Mouse (Mus musculus) c-Kit-positive CD71-negative TER-119-negative erythroid progenitor cells, embryonic 14.5 days (primary cell): Measurements from ENCODE around the gene Hormad2.

Experiments
- DNase-seq: peaks from one replicate; pipeline ENCODE4 v3.0.0-alpha.2; 2013; ENCODE audit warnings: low read depth

Gene Hormad2

GRCm38 (mm10) chr11:4302363-4302913, 138.5 kb downstream of the Hormad2 start:
- no peak for DNase-seq

- no peak for DNase-seq
Observed at GRCm38 (mm10) chr11:4300683-4301082, 140.2 kb downstream of the Hormad2 start.

DNA sequence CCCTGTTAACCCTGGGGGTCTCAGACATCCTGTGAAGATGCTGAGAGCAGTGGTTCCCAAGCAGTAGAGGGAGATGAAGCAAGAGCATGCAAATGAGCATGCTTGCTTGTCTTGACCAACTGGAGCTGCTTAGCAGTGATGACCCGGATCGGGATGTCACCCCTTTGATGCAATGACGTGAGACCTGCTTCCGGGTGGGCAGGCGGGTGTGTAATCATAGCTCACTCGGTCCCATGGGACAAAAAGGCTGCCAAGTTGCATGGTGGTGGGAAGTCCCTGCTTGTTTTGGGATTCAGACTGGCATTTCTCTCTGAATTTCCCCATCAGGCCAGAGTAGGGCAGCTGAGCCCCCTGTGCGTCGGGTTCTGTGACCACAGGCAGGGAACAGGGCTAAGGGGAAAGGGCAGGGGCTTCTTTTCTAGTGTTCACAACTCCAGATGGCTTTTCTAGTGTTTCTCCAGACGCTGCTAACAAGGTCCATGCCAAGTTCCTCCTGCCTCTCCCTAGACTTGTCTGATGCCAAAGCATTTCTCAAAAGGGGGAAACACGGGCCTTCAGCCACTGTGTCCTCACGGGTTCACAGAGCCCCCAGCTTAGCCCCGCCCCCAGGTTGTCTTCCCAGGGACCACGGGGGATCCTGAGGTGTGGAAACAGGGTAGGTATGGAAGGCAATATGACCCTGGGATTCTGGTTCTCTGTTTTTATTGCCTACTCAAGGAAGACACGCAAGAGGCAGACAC, 141.0 kb downstream of the Hormad2 start:
- DNase-seq = no peak

DNA sequence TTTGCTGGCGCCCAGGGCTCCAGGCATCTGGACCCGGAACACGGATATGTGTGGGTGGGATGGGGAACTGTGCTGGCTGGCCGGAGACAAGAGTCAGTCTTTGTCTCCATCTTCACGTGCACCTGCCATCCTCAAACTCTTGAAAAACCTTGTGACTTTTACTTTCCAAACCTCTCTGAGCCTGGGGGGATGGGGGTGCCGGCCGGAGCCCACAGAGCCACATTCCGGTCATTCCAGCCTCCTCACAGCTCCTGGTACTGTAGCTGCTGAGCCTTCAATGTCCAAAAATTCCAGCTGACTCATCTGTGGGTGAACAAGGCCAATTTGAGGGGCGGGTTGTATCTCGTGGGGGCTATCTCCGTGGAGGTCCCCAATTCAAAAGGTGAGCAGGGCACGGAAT, 141.7 kb downstream of the Hormad2 start:
- no peak for DNase-seq

- no peak for DNase-seq
Observed at GRCm38 (mm10) chr11:4298615-4299014, 142.3 kb downstream of the Hormad2 start.

- DNase-seq = no peak
Observed at GRCm38 (mm10) chr11:4297753-4298152, 143.2 kb downstream of the Hormad2 start.

DNA sequence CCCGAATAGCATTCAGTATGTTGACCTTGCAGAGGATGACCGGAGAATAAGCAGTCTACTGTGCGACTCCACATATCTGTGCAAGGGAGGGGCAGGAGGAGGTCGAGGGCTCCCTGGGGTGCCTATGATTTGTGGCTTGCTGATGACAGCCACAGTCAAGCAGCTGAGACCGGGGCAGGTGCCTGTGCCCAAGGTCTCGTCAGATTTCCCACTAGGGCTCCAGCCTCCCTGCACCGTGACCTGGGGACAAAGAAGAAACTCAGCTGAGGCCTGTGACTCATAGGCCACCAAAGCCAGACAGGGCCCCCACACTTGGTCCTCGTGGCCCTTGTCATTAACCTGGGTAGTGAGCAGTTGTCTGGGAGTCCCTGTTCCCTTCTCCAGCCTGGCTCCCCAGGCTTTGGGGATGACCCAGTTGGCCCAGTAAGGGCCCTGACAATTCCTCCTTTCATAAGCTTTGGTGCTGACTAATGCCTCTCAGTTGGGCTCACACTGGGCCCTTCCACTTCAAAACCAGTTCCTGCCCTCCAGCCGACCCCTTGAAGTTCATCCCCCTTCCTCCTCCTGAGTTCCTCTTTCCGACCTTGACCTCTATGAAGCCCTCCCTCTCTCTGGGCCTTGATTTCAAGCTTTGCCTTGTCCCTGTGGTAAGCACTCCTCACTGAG, 144.2 kb downstream of the Hormad2 start:
- DNase-seq = no peak
